Mouse (Mus musculus) ES-Bruce4 (cell line): ENCODE measurements at regions not wholly inside any gene's neighbourhood (a gene's known extent, or its start where the extent isn't known, plus 50 kb on each side); places are given as distances from the start of the nearest gene placed in this dataset.

Experiments
- H3K27ac ChIP-seq: 2 replicates; pipeline ENCODE4 v1.5.1; 2012; ENCODE audit warnings: low read length, inconsistent platforms; ENCODE audit not compliant: insufficient read depth
- H3K27me3 ChIP-seq: 2 replicates; pipeline ENCODE4 v1.6.1; 2012; ENCODE audit warnings: mild to moderate bottlenecking, low read length, inconsistent platforms; ENCODE audit not compliant: control insufficient read depth, poor library complexity, insufficient read depth, severe bottlenecking
- H3K36me3 ChIP-seq: 2 replicates; pipeline ENCODE4 v1.6.1; 2012; ENCODE audit warnings: inconsistent platforms, mild to moderate bottlenecking, low read length, moderate library complexity; ENCODE audit not compliant: control insufficient read depth, poor library complexity, insufficient read depth, severe bottlenecking
- H3K4me1 ChIP-seq: one replicate; pipeline ENCODE4 v1.8.1; 2011; ENCODE audit warnings: low read length; ENCODE audit not compliant: control insufficient read depth, insufficient read depth
- H3K4me3 ChIP-seq: 2 replicates; pipeline ENCODE4 v1.5.1; 2011; ENCODE audit warnings: low read depth, mild to moderate bottlenecking, low read length
- H3K9ac ChIP-seq: 2 replicates; pipeline ENCODE4 v1.6.1; 2012; ENCODE audit warnings: low read depth, mild to moderate bottlenecking, inconsistent platforms; ENCODE audit not compliant: poor library complexity, severe bottlenecking
- H3K9me3 ChIP-seq: replicated peaks from 2 replicates; pipeline ENCODE4 v1.6.1; 2012; ENCODE audit warnings: mild to moderate bottlenecking, low read length, inconsistent platforms; ENCODE audit not compliant: control insufficient read depth, poor library complexity, insufficient read depth, severe bottlenecking
- CTCF ChIP-seq: IDR thresholded peaks from one replicate; pipeline ENCODE4 v1.8.1; 2011; ENCODE audit warnings: low read depth, low read length
- EP300 ChIP-seq: IDR thresholded peaks from 2 replicates; pipeline ENCODE4 v1.6.1; 2011; ENCODE audit warnings: low read depth, low read length; ENCODE audit not compliant: insufficient read depth
- POLR2A ChIP-seq: IDR thresholded peaks from one replicate; pipeline ENCODE4 v1.8.1; 2011; ENCODE audit warnings: low read length; ENCODE audit not compliant: insufficient read depth

DNA sequence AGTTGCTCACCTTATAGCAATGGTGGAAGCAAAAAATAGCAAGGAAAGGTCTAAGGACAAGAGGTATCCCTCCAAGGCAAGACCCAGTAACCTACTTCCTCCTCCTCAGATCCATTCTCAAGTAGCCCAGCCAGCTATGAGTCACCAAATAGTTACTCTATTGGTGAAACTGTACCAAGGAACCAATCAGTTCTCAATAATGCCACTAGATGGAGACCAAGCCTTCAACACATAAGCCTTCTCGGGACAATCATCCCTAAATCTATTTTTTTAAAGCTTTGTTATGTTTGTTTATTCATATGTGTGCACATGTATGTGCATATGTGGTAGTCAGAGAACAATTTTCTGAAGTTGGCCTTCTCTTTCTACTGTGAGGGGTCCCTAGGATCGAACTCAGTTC is 434.3 kb upstream of the Xylt1 start:
- H3K27me3 ChIP-seq, result no peaks in the 10 kb centered on the region
- no peaks in the 10 kb centered on the region for H3K9me3 ChIP-seq
- H3K4me1 ChIP-seq, result no peaks in the 10 kb centered on the region
- no peak overlapping the region for H3K9ac ChIP-seq
- H3K4me3 ChIP-seq, result no peak overlapping the region
- no peaks in the 10 kb centered on the region for H3K36me3 ChIP-seq
- TF ChIP-seq POLR2A (no peak), CTCF (no peak), EP300 (no peak)
- H3K27ac ChIP-seq, result no peak overlapping the region

- no peaks in the 10 kb centered on the region for H3K9me3 ChIP-seq
Measured at GRCm38 (mm10) chr7:116959196-116959895, 421.4 kb upstream of the Xylt1 start.

DNA sequence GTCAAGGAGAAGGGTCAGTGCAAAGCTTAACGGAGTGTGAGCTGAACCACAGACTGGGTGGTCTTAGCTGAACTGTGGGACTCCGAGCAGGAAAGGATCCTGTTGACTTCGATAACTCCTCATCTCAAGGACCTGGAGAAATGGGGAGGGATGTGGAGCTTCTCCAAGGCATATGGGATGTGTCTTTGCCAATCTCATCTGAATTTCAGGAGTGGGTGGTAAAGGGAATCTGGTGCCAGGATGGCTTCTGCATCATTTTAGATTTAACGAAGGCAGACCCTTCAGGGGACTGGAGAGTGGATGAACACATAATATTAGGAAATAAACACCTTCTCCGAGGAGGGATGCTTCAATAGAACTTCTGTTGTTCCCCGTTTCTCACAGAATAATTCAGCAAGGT is 416.9 kb upstream of the Xylt1 start:
- Histone ChIP-seq H3K9ac (no peak overlapping the region), H3K4me1 (no peaks in the 10 kb centered on the region), H3K9me3 (no peaks in the 10 kb centered on the region), H3K36me3 (no peaks in the 10 kb centered on the region), H3K27ac (no peak overlapping the region), H3K4me3 (no peak overlapping the region), H3K27me3 (no peaks in the 10 kb centered on the region)
- no peak for TF ChIP-seq POLR2A
- no peak for TF ChIP-seq EP300
- no peak for TF ChIP-seq CTCF

More at GRCm38 (mm10) chr7:116959196-116959895, 421.4 kb upstream of the Xylt1 start:
- Histone ChIP-seq H3K4me1 (no peaks in the 10 kb centered on the region), H3K4me3 (no peak overlapping the region), H3K27me3 (no peaks in the 10 kb centered on the region), H3K36me3 (no peaks in the 10 kb centered on the region), H3K27ac (no peak overlapping the region), H3K9ac (no peak overlapping the region)
- TF ChIP-seq CTCF (no peak), EP300 (no peak)

DNA sequence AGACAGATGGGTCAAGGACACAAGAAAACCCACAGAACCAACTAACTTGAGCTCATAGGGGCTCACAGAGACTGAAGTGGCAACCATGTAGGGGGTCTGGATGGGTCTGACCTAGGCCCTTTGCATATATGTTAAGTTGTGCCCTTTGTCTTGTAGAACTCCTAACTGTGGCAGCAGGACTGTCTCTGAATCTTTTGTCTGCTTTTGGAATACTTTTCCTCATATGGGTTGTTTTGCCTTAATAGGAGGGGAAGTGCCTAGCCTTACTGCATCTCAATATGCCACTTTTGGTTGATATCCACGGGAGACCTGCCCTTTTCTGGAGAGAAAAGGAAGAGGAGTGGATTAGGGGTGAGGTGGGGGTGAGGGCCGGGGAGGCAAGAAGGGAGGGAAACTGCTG is 389.4 kb upstream of the Xylt1 start:
- Histone ChIP-seq H3K9ac (no peak overlapping the region), H3K9me3 (no peaks in the 10 kb centered on the region), H3K4me3 (no peak overlapping the region), H3K27ac (no peak overlapping the region), H3K4me1 (no peaks in the 10 kb centered on the region), H3K27me3 (no peaks in the 10 kb centered on the region), H3K36me3 (no peaks in the 10 kb centered on the region)
- TF ChIP-seq POLR2A (no peak), CTCF (no peak), EP300 (no peak)

DNA sequence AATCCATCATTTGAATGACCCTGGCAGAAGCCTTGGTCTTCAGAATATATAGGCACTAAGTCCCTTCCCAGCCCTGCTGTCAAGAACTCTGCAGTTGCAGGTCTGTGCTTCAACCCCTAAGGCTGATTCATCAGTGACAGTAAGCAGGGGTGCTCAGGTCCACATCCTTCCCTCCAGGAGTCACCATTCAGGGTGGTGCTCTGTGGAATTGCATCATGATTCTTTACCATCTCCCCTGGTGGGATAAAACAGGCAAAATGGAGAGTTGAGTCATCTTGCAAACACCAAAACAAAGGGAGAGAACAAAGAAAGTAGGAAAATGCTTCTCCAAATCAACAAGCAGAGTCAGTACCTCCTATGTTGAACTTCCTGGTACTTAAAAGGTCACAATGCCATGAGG is 388.6 kb upstream of the Xylt1 start:
- H3K9me3 ChIP-seq, result no peaks in the 10 kb centered on the region
- TF ChIP-seq EP300, result no peak
- TF ChIP-seq POLR2A, result no peak
- no peak for TF ChIP-seq CTCF
- H3K4me1 ChIP-seq, result no peaks in the 10 kb centered on the region
- H3K27ac ChIP-seq, result no peak overlapping the region
- H3K36me3 ChIP-seq, result no peaks in the 10 kb centered on the region
- no peak overlapping the region for H3K9ac ChIP-seq
- no peaks in the 10 kb centered on the region for H3K27me3 ChIP-seq
- no peak overlapping the region for H3K4me3 ChIP-seq

DNA sequence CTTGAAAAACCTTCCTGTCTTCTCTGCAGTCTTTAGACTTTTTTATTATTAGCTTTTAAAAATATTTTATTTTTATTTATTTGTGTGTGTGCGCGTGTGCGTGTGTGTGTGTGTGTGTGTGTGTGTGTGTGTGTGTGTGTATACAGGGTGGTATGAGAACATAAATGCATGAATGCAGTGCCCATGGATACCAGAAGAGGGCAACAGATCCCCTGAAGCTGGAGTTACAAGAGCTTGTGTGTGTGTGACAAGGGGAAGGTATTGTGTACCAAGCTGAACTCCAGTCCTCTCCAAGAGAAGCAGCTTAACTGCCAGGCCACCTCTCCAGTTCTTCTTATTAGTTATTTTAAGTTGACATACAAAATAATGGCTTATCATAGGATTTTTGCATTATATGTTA is 385.0 kb upstream of the Xylt1 start:
- TF ChIP-seq EP300, result no peak
- no peak for TF ChIP-seq CTCF
- no peak for TF ChIP-seq POLR2A
- H3K27ac ChIP-seq, result no peak overlapping the region

More for the DNA sequence above, 385.0 kb upstream of the Xylt1 start:
- Histone ChIP-seq H3K9ac (no peak overlapping the region), H3K4me3 (no peak overlapping the region), H3K36me3 (no peaks in the 10 kb centered on the region), H3K4me1 (no peaks in the 10 kb centered on the region), H3K9me3 (no peaks in the 10 kb centered on the region), H3K27me3 (no peaks in the 10 kb centered on the region)
